Mouse (Mus musculus): ENCODE results near the gene Ppme1. TPM values are rescaled to one million over a fixed set of nuclear protein-coding genes. Genes with fewer than 3 reads are reported as not detected.
A peak's percentile ranks its signal among the peaks of the same experiment; 100 is the strongest.

The Ppme1 gene
- total RNA-seq, 4 experiments from 2014 or later: 55.4 to 65.8 (median 61.8) TPM

DNA sequence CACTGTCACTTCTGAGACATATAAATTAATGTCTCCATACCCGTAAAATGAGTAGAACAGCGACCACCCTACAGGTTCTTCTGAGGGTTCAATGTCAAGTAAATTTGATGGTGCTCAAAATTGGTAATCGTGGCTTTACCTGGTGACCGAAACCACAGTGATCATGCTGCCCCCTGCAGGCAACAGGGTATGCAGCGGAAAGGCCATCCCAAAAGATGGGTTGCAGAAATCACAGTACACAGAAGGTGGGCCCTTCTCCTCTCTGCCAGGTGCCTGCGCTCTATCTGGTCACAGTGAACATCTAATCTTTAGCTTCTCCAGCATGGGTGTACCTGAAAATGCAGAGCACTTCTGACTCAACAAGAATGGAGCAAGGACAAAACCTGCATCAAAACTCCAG lies 46.6 kb downstream of the Ppme1 start:
- DNase-seq: no peak

DNA sequence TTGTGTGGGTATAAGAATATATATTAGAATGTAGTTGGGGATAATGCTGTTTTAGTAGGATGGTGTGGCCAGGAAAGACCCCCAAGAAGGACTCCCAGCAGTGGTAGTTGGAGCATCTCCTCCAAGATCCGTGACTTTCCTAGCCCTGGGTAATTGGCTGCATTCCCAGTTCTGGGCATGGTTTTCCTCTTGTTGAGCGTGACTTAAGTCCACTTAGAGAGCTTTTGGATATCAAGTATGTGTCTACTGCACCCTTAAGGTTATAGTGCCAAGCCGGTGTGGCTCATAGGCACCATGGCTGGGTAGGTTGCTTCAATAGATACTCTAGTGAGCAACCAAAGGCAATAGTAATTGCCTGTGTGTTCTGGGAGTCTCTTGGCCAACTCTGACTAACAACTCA lies 48.4 kb downstream of the Ppme1 start:
- DNase-seq: no peak

DNA sequence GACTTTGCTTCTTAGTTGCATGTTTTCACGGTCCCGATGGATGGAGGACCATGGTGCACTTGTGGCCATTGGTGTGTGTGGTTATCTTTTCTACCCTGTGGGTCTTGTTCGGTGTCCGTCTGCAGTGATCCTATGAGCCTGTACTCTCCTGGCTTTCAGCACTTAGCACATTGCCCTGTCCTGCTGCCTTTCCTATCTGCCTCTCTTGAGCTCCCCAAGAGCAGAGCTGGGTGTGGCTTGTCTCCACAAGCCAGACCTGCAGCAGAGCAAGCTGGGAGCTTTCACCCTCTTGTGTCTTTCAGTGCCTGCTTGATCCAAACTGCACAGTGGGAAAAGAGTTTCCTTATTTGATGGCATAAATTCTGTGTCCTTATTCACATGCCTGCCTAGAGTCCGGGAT lies 54.6 kb downstream of the Ppme1 start:
- no peak for DNase-seq

DNA sequence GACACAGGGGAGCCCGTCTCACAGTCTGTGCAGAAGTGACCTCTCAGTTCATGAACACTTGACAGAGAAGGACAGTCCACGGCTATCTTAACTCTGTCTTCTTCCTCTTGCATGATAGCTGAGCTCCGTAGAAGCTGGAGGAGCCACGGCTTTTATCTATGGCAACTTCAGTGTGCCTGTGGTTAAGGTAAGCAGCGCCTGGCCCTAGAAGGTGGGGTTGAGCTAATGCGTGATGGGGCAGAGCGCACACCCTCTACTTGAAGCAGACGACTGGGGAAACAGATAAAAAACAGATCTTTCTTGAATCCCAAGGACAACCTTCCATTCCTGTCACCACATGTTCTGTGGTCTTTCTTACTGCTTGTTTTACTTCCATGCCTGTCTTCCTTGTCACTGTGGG lies 55.2 kb downstream of the Ppme1 start:
- DNase-seq: no peak

DNA sequence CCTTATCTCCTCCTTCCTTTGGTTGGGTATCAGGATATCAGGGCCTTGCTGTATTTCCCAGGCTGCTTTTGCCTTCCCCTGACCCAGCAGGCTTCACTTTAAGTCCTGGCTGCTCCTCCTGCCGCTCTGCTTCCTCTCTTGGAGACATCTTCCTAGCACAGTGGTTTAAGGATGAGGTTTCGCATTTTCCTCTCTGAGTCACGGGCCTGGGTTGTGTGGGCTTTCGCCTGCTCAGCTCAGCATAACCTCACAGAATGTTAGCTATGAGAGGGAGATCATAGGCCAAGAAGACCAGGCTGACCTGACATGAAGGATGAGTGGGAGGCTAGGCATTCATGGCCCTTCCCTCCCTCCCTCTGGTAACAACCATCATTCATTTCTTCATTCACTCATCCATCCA lies 59.4 kb downstream of the Ppme1 start:
- no peak for DNase-seq

DNA sequence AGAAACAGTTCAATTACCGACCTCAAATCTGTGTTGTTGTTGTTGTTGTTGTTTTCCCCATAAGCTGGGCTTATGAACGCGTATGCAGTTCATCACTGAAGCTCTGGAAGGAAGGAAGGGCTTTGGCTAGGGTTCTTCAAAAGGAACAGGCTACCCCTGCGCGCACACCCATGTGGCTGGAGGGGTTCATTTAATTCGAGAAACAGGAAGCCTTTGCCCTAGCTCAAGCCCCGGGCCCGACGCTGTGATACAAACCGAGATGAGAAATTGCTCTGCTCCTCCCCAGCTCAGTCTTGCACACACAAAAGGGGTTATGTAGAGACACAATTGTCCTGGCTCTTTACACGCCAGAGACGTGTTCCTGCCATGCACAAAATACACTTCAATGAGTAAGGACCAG lies 61.8 kb downstream of the Ppme1 start:
- DNase-seq: no peak

DNA sequence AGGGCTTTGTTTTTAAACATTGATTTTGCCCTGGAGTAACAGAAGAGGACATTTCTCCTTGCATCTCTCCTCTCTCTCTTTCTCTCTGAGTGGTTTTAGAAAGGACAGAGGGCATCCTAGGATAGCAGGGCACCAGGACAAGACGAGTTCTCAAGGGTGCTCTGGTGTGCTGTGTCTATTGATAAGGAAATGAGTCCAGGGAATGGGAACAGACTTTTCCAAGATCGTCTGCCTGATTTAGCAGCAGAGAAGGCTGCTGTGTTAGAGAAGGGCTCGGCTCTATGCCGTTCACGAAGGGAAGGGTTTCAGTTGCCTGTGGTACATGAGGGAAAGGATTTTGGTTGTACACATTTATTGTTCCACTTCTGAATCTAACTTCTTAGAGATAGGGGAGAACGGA lies 62.4 kb downstream of the Ppme1 start:
- no peak for DNase-seq

DNA sequence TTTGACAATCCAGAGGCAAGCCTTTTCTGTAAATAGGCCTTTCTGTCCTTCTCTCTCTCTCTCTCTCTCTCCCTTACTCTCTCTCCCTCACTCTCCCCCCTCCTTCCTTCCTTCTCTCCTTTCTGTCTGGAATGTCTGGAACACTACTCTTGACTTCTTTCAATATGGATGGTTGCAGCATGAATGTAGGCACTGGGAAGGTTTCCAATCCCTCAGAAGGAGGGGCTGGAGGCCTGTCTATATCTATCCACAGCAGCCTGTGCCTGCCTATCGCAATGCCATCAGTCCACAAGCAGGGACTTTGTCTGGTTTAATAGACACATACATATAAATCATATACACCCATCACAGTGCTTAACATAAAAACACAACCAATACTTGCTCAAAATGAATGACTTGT lies 62.9 kb downstream of the Ppme1 start:
- no peak for DNase-seq

DNA sequence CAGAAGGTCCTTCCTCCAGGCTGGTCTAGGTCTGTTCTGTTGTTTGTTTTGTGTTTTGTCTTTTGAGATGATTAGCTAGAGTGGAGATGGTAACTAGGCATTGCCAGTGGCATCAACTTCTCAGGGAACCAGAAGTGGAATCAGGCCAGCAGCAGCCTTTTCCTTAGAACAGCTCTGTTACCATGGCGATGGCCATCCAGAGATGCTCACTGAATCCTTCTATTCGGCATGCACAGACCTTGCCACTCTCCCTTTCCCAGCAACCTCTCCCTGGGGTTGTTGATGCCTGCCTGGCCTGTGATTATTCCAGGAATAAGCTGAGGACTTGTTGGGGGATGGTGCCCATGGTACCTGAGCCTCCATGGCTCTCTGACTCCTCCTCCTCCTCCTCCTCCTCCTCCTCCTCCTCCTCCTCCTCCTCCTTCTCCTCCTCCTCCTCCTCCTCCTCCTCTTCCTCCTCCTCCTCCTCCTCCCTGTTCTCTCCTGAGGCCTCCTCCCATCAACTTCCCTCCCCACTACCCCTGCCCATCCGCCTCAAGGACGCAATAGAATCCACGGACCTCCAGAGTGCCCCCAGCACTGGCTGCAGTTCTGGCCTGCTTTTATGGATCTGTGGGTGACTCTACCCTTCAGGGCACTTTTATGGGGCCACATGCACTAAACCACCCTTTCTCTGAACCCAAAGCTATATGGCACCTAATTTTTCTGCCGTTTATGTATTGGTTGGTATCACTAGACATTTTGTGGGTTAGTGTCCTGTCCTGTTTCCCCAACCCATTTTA lies 64.0 kb downstream of the Ppme1 start:
- no peak for DNase-seq

DNA sequence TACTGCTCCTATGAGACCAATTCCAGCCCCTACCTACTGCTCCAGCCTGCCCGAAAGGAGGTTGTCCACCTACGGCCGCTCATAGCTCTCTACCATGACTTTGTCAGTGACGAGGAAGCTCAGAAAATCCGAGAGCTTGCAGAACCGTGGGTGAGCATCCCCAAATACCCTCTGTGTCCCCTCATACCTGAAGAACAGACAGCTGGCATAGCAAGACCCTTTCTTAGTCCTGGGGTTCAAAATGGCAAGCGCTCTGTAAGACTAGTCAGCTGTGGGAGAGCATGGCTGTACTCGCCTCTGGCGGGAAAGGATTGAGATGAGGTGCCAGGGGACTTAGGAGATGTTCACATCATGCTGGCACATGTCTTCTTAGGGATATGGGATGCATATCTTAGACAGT lies 66.2 kb downstream of the Ppme1 start:
- no peak for DNase-seq

DNA sequence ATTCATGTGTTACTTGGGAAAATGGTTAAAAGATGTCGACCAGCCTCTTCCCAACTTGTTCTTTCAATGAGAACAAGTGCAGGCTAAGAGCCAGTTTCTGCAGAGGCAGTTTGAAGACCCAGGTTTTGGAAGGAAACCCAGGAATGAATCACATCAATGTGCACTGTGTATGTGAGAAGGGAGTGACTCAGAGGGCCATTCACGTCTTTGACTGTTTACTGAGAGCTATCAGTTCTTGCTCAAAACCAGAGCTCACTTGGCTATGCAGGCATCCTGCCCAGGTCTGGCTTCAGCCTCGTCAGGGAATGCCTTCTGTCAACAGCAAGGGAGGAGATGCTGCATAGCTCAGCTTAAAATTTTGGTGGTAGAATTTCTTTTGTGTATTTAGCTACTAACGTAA lies 69.8 kb downstream of the Ppme1 start:
- peak; percentile 13 for DNase-seq

DNA sequence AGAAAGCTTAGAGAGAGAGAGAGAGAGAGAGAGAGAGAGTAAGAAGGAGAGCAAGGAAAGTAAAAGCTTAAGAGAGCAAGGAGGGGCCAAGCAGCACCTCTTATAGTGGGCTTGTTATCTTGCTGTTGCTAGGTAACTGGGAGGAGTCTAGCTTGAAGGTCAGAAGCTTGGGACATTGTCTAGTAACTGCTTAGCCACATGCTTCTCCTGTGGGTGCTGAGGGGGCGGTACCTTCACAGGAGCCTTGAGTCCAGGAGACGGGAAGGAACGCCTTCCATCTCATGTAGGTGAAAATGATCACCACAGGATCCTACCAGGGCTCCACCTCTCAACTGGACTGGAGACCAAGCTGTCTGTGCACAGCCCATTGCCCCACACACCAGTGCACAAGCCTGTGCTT lies 70.7 kb downstream of the Ppme1 start:
- DNase-seq: no peak

DNA sequence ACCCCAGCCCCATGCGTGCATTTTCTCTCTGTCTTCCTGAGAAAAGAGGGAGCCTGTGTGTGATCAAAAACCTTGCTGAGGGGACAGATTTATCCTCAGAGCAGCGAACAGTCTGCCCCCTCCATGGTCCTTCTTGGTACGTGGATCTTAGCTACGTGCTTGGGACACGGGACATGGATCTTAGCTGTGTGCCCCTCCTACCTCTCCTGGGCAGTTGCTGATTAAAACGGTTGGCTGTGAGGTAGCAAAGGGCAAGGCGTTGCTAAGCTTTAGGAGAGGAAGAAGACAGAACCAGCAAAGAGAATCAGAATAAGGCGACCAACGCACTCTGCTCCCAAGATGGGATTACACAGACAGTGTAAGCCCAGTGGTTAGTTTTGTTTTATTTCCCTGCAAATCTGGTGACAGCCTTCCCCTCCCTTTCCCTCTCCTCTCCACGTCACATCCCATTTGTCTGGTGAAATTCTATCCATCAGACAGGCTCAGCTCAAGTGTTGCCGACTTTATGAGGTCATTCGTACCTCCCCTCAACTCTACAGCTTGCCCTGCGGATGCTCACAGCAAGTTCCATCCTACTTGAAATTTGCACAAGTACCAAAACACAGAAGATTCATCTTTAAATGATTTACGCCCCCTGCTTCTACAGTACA lies 73.1 kb downstream of the Ppme1 start:
- DNase-seq: no peak

DNA sequence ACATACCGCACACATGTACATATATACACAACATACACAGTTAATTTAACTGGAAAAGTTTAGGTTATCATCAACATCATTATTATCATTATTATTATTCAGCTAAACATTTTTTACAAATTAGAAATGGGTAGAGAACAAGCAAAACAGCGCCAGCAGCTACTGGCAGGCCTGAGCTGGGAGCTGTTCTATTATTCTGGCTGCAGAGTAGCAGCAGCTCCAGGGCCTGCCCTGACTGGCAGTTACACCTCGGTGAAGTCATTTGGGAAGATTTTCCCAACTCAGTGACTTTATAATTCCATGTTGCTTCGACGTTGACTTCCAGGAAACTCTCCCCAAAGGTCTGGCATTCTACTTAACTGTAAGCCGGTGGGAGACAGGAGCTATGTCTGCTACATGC lies 75.4 kb downstream of the Ppme1 start:
- DNase-seq: no peak

DNA sequence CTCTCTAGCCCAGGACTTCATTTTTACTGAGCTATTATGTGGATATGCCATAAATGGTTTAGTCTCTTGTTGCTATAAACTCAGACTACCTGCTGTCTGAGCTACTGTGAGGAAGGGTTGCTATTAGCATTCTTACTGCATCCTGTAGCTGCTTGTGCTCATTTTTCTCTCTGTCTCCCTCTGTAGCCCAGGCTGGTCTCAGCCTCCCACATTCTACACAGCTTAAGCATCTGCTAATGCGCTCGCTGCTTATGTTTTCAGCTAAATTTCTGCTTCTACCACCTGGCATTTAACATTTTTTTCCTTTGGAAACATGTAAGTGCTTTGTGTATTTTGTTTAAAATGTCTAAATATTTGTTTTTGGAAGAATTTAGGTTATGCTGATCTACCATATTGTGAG lies 76.4 kb downstream of the Ppme1 start:
- no peak for DNase-seq

DNA sequence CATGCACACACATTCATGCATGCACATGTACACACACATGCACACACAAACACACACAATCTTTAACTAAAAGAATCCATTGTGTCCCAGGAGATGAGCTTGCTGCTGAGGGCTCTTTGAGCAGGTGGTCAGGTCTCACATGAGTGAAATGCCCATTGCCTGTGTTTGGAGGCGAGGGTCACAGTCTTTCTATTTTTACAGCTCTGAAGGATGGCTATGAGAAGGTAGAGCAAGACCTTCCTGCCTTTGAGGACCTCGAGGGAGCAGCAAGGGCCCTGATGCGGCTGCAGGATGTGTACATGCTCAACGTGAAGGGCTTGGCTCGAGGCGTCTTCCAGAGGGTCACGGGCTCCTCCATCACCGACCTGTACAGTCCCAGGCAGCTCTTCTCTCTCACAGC lies 78.6 kb downstream of the Ppme1 start:
- no peak for DNase-seq

DNA sequence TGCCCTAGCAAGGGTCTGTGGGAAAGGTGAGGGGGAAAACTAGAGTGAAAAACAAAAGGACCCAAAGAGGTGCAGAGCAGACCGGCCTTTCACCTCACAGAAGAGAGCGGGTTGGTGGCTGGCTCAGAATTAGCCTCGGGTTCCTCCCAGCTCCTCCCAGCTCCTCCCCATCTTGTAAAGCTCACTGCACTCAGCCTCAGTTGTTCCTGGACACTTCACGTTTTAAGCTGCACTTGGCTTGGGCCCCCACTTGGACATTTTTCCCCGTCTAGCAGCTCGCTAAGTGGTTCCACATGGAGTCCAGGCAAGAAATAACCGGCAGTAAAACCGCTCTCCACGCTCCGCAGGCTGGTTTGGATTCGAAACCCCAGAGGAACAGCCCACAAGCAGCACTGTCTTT lies 83.5 kb downstream of the Ppme1 start:
- no peak for DNase-seq

DNA sequence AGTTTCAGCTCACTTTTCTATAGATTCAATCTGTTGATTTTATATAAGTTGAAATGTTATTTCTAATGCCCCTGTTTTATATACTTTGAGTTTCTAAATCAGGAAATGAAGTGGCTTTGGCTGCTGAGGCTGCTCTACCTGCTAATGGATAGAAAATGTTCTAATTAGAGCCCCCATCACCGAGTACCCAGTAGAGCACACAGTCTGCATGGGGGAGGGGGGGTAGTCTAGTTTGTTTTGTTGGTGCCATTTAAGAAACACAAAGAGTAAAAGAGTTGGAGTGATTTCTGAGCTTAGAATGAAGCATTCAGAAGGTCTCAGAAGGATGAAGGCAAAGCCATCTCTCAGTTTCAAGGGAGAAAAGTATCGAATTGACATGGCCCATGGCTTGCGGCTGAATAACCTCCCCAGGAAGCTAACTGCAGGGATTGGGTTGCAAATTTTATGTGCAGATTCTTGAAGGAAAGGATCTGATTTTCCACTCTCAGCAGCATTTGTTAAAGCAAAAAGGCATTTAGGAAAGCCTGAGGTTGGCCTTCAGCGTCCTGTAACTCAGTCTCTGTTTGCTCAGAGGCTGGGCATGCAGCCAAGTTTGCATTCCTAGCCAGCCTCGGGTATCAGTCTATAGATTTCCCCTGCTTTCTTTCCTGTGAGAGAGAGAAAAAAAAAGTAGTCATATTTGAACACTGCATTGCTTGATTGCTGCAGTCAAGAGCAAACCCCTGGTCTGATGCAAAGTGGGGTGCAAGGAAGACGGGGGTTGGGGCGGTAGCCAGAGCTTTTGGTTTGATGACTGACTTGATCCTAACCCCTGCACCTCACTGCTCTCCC lies 84.1 kb downstream of the Ppme1 start:
- peak; percentile 32 for DNase-seq

DNA sequence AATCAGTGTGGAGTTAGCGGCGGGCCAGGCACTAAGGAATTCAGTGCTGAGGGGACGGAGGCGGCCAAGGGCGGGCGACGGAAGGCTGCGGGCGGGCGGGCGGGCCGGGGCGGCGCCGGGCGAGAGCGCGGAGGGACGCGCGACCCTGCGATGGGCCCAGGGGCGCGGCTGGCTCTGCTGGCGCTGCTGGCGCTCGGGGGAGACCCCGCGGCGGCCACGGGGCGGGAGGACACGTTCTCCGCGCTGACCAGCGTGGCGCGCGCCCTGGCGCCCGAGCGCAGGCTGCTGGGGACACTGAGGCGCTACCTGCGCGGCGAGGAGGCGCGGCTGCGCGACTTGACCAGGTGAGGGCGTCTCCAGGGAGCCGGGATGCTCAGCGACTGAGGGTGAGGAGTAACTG lies 86.7 kb downstream of the Ppme1 start, which contains the start of gene P4ha3:
Gene P4ha3 (plus strand): TSS at position 138 of the 400 bp plus-strand sequence.
- DNase-seq: no peak

DNA sequence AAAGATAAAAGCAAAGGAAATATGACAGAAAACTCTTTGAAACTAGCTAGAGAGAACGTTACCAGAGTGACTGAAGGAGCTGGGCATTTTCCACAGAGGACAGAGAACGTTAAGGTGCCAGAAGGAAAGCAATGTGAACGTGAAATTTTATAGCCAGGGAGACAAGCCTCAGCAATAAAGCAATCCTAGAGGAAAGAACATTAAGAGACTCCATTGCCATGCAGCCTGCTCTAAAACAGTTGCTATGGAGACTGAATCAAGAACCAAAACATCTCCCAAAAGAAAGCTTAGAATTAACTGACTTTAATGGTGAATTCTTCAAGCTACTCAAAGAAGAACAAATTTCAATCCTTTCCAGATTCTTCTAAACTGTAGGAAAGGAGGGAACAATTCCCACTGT lies 88.8 kb downstream of the Ppme1 start:
- DNase-seq: no peak

DNA sequence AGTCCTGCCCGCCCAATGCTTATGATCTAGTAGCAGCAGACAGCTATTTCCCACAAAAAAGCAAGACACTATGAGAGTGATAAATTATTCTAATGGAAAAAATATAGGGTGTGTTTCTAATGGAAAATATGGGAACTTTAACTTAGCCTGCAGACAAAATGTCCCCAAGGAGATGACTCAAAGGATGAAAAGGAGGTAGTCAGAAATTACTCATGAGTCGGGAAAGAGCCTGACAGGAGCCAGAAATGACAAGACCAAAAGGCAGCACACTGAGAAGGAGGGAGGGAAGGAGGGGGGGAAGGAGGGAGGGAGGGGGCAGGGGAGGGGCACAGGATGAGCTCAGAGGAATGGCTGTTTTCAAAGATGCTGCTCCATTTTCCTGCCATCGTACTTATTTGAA lies 90.5 kb downstream of the Ppme1 start:
- no peak for DNase-seq

DNA sequence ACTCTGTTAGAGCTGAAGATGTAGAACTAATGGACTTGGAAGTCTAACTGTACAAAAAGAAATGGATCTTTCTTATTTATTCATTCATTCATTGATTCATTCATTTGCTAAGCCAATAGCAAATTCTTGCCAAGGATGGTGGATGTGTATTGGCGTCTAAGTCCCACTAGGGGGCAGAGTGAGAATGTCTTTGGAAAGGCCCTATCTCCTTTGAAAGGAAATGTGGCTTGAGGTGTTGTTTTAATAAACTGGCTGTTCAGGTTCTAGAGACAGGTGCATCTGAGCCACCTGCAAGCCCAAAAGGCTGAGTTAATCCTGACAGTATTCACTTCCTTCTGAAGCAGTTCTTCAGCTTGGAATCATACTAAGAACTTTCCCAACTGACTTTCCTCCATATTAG lies 92.3 kb downstream of the Ppme1 start:
- DNase-seq: no peak
